In genomic region chr8:85035728-85036310, GRCm38 (mm10) we compare ENCODE assay signal across 8 mouse cellular contexts. TPM values are rescaled to one million over a fixed set of nuclear protein-coding genes. Genes with fewer than 3 reads are reported as not detected.
DNase-seq lines count a peak whose midpoint lies in the region; ATAC-seq and TF ChIP-seq lines count a peak whose summit lies in the region.

No protein-coding gene starts in this region.

- no peak for TF ChIP-seq POLR2A in thymus, adult 2 months (IDR thresholded peaks at IDR 0.05; ENCODE audit: control insufficient read depth, extremely low read depth, insufficient read depth, low read length, poor library complexity)

- H3K9me3 ChIP-seq in embryonic facial prominence, embryonic 12.5 days = no peaks in the 10 kb centered on the region
- no peaks in the 10 kb centered on the region for H3K9me3 ChIP-seq in liver, postnatal 0 days (ENCODE audit: low read length)
- no peaks in the 10 kb centered on the region for H3K9me3 ChIP-seq in stomach, embryonic 15.5 days

- peak; percentile 35 for DNase-seq in thymus, adult 2 months
- DNase-seq in thymus, adult 18-20 months = no peak
- DNase-seq in induced T-regulatory cell, adult 2 months (ENCODE audit: low read depth) = peak; percentile 74
- DNase-seq in liver, postnatal 0 days = peak; percentile 42
- DNase-seq in layer of hippocampus, adult 11-12 months (ENCODE audit: low spot score) = no peak

- H3K4me1 ChIP-seq in thymus, adult 2 months (replicated peaks; ENCODE audit: control insufficient read depth, insufficient read depth, low read length) = peaks cover 8% of the 10 kb centered on the region
- H3K4me1 ChIP-seq in embryonic facial prominence, embryonic 12.5 days = peaks cover 19% of the 10 kb centered on the region
- H3K4me1 ChIP-seq in liver, postnatal 0 days (ENCODE audit: insufficient read depth) = peaks cover 38% of the 10 kb centered on the region
- H3K4me1 ChIP-seq in stomach, embryonic 15.5 days = peaks cover 23% of the 10 kb centered on the region

- whole genome bisulfite sequencing in thymus, adult 2 months = 0% methylated on average over 15 of the region's 15 CpGs
- WGBS in embryonic facial prominence, embryonic 12.5 days = under 1% methylated on average over 15 of the region's 15 CpGs
- WGBS in liver, postnatal 0 days (ENCODE audit: insufficient replicate concordance) = 2% methylated on average over 15 of the region's 15 CpGs
- under 1% methylated on average over 15 of the region's 15 CpGs for WGBS in stomach, embryonic 15.5 days

- no peaks in the 10 kb centered on the region for H3K27me3 ChIP-seq in thymus, adult 2 months (ENCODE audit: control insufficient read depth, insufficient read depth, low read length)
- H3K27me3 ChIP-seq in embryonic facial prominence, embryonic 12.5 days = no peaks in the 10 kb centered on the region
- no peaks in the 10 kb centered on the region for H3K27me3 ChIP-seq in liver, postnatal 0 days (ENCODE audit: insufficient read depth, low read length)
- H3K27me3 ChIP-seq in stomach, embryonic 15.5 days (replicated peaks) = no peaks in the 10 kb centered on the region

- H3K27ac ChIP-seq in thymus, adult 2 months (ENCODE audit: control insufficient read depth, insufficient read depth, low read length) = peak overlapping the region; percentile 90
- H3K27ac ChIP-seq in embryonic facial prominence, embryonic 12.5 days = peak overlapping the region; percentile 100
- peak overlapping the region; percentile 90 for H3K27ac ChIP-seq in liver, postnatal 0 days (ENCODE audit: low read depth)
- H3K27ac ChIP-seq in stomach, embryonic 15.5 days = peak overlapping the region; percentile 100

- no peak for TF ChIP-seq EP300 in liver, postnatal 0 days (IDR thresholded peaks at IDR 0.05; ENCODE audit: low read depth)

- TF ChIP-seq CTCF in thymus, adult 2 months (IDR thresholded peaks at IDR 0.05; ENCODE audit: borderline replicate concordance, control insufficient read depth, extremely low read depth, insufficient read depth, low read length, poor library complexity) = no peak
- no peak for TF ChIP-seq CTCF in liver, postnatal 0 days (IDR thresholded peaks at IDR 0.05; ENCODE audit: low read depth)

- H3K4me3 ChIP-seq in thymus, adult 2 months (ENCODE audit: control insufficient read depth, insufficient read depth, low read length) = peak overlapping the region; percentile 83
- H3K4me3 ChIP-seq in embryonic facial prominence, embryonic 12.5 days = peak overlapping the region; percentile 87
- H3K4me3 ChIP-seq in liver, postnatal 0 days (ENCODE audit: low read depth, low read length) = peak overlapping the region; percentile 72
- H3K4me3 ChIP-seq in stomach, embryonic 15.5 days (replicated peaks) = peak overlapping the region; percentile 77

- ATAC-seq in embryonic facial prominence, embryonic 12.5 days (ENCODE audit: insufficient number of reproducible peaks, insufficient read depth, low FRiP score, low TSS enrichment) = no peak
- peak; percentile 15 for ATAC-seq in liver, postnatal 0 days
- ATAC-seq in stomach, embryonic 15.5 days (ENCODE audit: insufficient read depth, low FRiP score, low read depth) = no peak
- ATAC-seq in megakaryocyte progenitor cell, adult 5-6 weeks (replicated peaks; ENCODE audit: poor library complexity) = no peak

- peaks cover 20% of the 10 kb centered on the region for H3K36me3 ChIP-seq in thymus, adult 2 months (ENCODE audit: control insufficient read depth, insufficient read depth, low read length)
- H3K36me3 ChIP-seq in embryonic facial prominence, embryonic 12.5 days = peaks cover 38% of the 10 kb centered on the region
- peaks cover 28% of the 10 kb centered on the region for H3K36me3 ChIP-seq in liver, postnatal 0 days (replicated peaks; ENCODE audit: insufficient read depth, low read length)
- peaks cover 32% of the 10 kb centered on the region for H3K36me3 ChIP-seq in stomach, embryonic 15.5 days

- peak overlapping the region; percentile 72 for H3K9ac ChIP-seq in embryonic facial prominence, embryonic 12.5 days
- H3K9ac ChIP-seq in liver, postnatal 0 days (replicated peaks) = peak overlapping the region; percentile 78
- H3K9ac ChIP-seq in stomach, embryonic 15.5 days = peak overlapping the region; percentile 87

- peak overlapping the region; percentile 78 for H3K4me2 ChIP-seq in embryonic facial prominence, embryonic 12.5 days (replicated peaks)
- H3K4me2 ChIP-seq in liver, postnatal 0 days (ENCODE audit: low read depth, low read length) = peak overlapping the region; percentile 92
- H3K4me2 ChIP-seq in stomach, embryonic 15.5 days = peak overlapping the region; percentile 84

RNA-seq across cellular contexts. Expression of gene Tnpo2, which starts 0.9 kb away (rescaled TPM):
- 138 and 144 TPM in 2 replicates for polyA plus RNA-seq in thymus, adult 2 months (2012; rRNA removed)
- 31.7 and 33.3 TPM in 2 replicates for polyA plus RNA-seq in embryonic facial prominence, embryonic 12.5 days (2016; fragmentation: Nextera tagmentation; extraction: Ambion mirVana)
- polyA plus RNA-seq in liver, postnatal 0 days (2015; fragmentation: Nextera tagmentation; extraction: Ambion mirVana) = 7.6 and 8.2 TPM in 2 replicates
- polyA plus RNA-seq in stomach, embryonic 15.5 days (2015; fragmentation: Nextera tagmentation; extraction: Ambion mirVana) = 26.9 and 31.9 TPM in 2 replicates
- total RNA-seq in megakaryocyte progenitor cell, adult 5-6 weeks (2015) = 16.2 and 16.7 TPM in 2 replicates
- 20.4 and 22.0 TPM in 2 replicates for total RNA-seq in megakaryocyte progenitor cell, adult 5-6 weeks (2017)

RNA-seq across cellular contexts. Expression of gene Trir, which starts 9.2 kb away (rescaled TPM):
- polyA plus RNA-seq in thymus, adult 2 months (2012; rRNA removed) = 172 and 173 TPM in 2 replicates
- 160 and 176 TPM in 2 replicates for polyA plus RNA-seq in embryonic facial prominence, embryonic 12.5 days (2016; fragmentation: Nextera tagmentation; extraction: Ambion mirVana)
- polyA plus RNA-seq in liver, postnatal 0 days (2015; fragmentation: Nextera tagmentation; extraction: Ambion mirVana) = 63.0 and 73.6 TPM in 2 replicates
- polyA plus RNA-seq in stomach, embryonic 15.5 days (2015; fragmentation: Nextera tagmentation; extraction: Ambion mirVana) = 104 and 132 TPM in 2 replicates
- total RNA-seq in megakaryocyte progenitor cell, adult 5-6 weeks (2015) = 132 and 138 TPM in 2 replicates
- 212 and 224 TPM in 2 replicates for total RNA-seq in megakaryocyte progenitor cell, adult 5-6 weeks (2017)

RNA-seq across cellular contexts. Expression of gene Asna1, which starts 10.7 kb away (rescaled TPM):
- 139 and 152 TPM in 2 replicates for polyA plus RNA-seq in thymus, adult 2 months (2012; rRNA removed)
- 125 and 132 TPM in 2 replicates for polyA plus RNA-seq in embryonic facial prominence, embryonic 12.5 days (2016; fragmentation: Nextera tagmentation; extraction: Ambion mirVana)
- polyA plus RNA-seq in liver, postnatal 0 days (2015; fragmentation: Nextera tagmentation; extraction: Ambion mirVana) = 33.2 and 34.4 TPM in 2 replicates
- 108 and 115 TPM in 2 replicates for polyA plus RNA-seq in stomach, embryonic 15.5 days (2015; fragmentation: Nextera tagmentation; extraction: Ambion mirVana)
- 68.4 and 69.0 TPM in 2 replicates for total RNA-seq in megakaryocyte progenitor cell, adult 5-6 weeks (2015)
- 78.2 and 83.7 TPM in 2 replicates for total RNA-seq in megakaryocyte progenitor cell, adult 5-6 weeks (2017)

RNA-seq across cellular contexts. Expression of gene Best2, which starts 21.5 kb away (rescaled TPM):
- 0.66 and 0.67 TPM in 2 replicates for polyA plus RNA-seq in thymus, adult 2 months (2012; rRNA removed)
- polyA plus RNA-seq in embryonic facial prominence, embryonic 12.5 days (2016; fragmentation: Nextera tagmentation; extraction: Ambion mirVana) = 0.08 TPM in 1 of 2 replicates, not detected in the other
- not detected in 2 replicates for polyA plus RNA-seq in liver, postnatal 0 days (2015; fragmentation: Nextera tagmentation; extraction: Ambion mirVana)
- 0.23 and 0.49 TPM in 2 replicates for polyA plus RNA-seq in stomach, embryonic 15.5 days (2015; fragmentation: Nextera tagmentation; extraction: Ambion mirVana)
- total RNA-seq in megakaryocyte progenitor cell, adult 5-6 weeks (2015) = not detected in 2 replicates
- not detected in 2 replicates for total RNA-seq in megakaryocyte progenitor cell, adult 5-6 weeks (2017)

RNA-seq across cellular contexts. Expression of gene Fbxw9, which starts 24.0 kb away (rescaled TPM):
- polyA plus RNA-seq in thymus, adult 2 months (2012; rRNA removed) = 25.0 and 29.3 TPM in 2 replicates
- 32.8 and 35.8 TPM in 2 replicates for polyA plus RNA-seq in embryonic facial prominence, embryonic 12.5 days (2016; fragmentation: Nextera tagmentation; extraction: Ambion mirVana)
- polyA plus RNA-seq in liver, postnatal 0 days (2015; fragmentation: Nextera tagmentation; extraction: Ambion mirVana) = 14.4 and 14.9 TPM in 2 replicates
- 29.0 and 29.4 TPM in 2 replicates for polyA plus RNA-seq in stomach, embryonic 15.5 days (2015; fragmentation: Nextera tagmentation; extraction: Ambion mirVana)
- 4.4 and 4.9 TPM in 2 replicates for total RNA-seq in megakaryocyte progenitor cell, adult 5-6 weeks (2015)
- 3.2 and 3.5 TPM in 2 replicates for total RNA-seq in megakaryocyte progenitor cell, adult 5-6 weeks (2017)

Comparison
In these comparisons a context has a peak if more than half of its experiments do, and no peak if none do; other contexts are left out.
1. DNase-seq: peak in thymus, adult 2 months (single experiment), induced T-regulatory cell, adult 2 months (single experiment) and liver, postnatal 0 days (single experiment); none in thymus, adult 18-20 months (0 of 2) and layer of hippocampus, adult 11-12 months (single experiment).
2. Peak in every context shown above with its lines, with median percentiles within 50 percentile points of each other: H3K27ac ChIP-seq, H3K4me3 ChIP-seq, H3K4me2 ChIP-seq and H3K9ac ChIP-seq.